Mouse (Mus musculus) forebrain, embryonic 10.5 days (tissue): ENCODE results near the gene Ntm. TPM values are rescaled to one million over a fixed set of nuclear protein-coding genes. Genes with fewer than 3 reads are reported as not detected.

Source experiments
- DNase-seq: peaks from one replicate; pipeline ENCODE4 v3.0.0-alpha.2; 2017; ENCODE audit warnings: low spot score; ENCODE audit errors: extremely low spot score
- H3K27ac ChIP-seq: fragments of 300-500 bp; sonication (generic); 2 replicates; pipeline ENCODE4 v1.5.1; 2016; ENCODE audit warnings: mild to moderate bottlenecking
- H3K27me3 ChIP-seq: fragments of 300-500 bp; sonication (generic); 2 replicates; pipeline ENCODE4 v1.6.1; 2016; ENCODE audit warnings: mild to moderate bottlenecking; ENCODE audit not compliant: poor library complexity, severe bottlenecking
- H3K36me3 ChIP-seq: fragments of 300-500 bp; sonication (generic); replicated peaks from 2 replicates; pipeline ENCODE4 v1.6.1; 2016; ENCODE audit warnings: mild to moderate bottlenecking, moderate library complexity
- H3K4me1 ChIP-seq: fragments of 300-500 bp; sonication (generic); 2 replicates; pipeline ENCODE4 v1.6.1; 2016
- H3K4me3 ChIP-seq: fragments of 300-500 bp; sonication (generic); 2 replicates; pipeline ENCODE4 v1.5.1; 2016; ENCODE audit warnings: mild to moderate bottlenecking, moderate library complexity
- H3K9me3 ChIP-seq: fragments of 300-500 bp; sonication (generic); 2 replicates; pipeline ENCODE4 v1.6.1; 2016; ENCODE audit warnings: mild to moderate bottlenecking, moderate library complexity
- WGBS: fragments of 180-500 bp; shearing (Covaris S2); methylation state at CpG from one replicate; pipeline ENCODE4 v1.1.7; 2016; 5-methylcytosine and 5-hydroxymethylcytosine counted together
- polyA plus RNA-seq: library from polyadenylated mRNA; unstranded; fragments of >200 nt; fragmentation: Nextera tagmentation; extraction: Ambion mirVana; gene quantifications from 2 replicates; pipeline ENCODE4 v1.2.1, GENCODE M21; 2016

Ntm gene
- polyA plus RNA-seq, 1 experiment from 2014 or later, result 6.5 TPM

DNA sequence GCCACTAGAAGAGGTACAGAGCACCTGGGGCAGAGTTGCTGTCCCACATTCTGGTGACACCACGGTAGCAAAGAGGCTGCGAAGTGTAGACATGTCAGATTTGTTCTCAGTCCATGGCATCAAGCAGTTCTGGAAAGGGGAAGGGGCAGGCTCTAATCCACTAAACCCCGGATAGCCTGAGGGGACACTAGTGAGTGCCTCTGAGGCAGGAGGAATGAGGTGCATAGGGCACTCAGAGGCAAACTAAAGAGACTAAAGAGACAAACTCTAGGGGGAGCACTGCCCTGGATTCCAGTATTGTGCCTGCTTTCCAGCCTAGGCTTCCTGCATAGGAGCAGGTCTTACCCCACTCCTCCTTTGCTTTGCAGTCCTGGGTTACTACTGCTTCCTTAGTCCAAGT, 926.5 kb downstream of the Ntm start:
- WGBS, result 43% methylated on average over 3 of the region's 3 CpGs
- H3K27ac ChIP-seq, result no peak overlapping the region
- no peak overlapping the region for H3K4me3 ChIP-seq
- H3K9me3 ChIP-seq, result no peaks in the 10 kb centered on the region
- DNase-seq, result no peak
- no peaks in the 10 kb centered on the region for H3K27me3 ChIP-seq
- peaks cover 10% of the 10 kb centered on the region for H3K4me1 ChIP-seq
- no peaks in the 10 kb centered on the region for H3K36me3 ChIP-seq

DNA sequence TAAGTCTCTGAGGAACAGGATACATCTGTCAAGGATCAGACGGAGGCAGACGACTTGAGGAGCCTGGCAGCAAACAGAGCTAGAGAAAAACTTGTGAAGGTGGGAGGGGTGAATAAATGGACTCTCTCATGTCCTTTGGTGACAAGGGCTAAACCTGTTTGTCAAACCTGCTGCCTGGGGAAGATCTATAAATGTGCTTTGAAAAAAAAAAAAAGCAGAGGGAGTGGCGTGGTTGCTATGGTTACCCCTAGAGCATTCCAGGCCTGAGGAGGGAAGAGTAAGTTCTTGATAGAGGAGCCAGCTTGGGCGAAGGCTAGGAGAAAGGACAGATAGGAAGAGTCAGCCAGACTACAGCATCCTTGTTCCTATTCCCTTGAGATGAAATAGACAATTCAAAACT, 926.9 kb downstream of the Ntm start:
- Histone ChIP-seq H3K4me3 (no peak overlapping the region), H3K4me1 (peaks cover 10% of the 10 kb centered on the region), H3K27me3 (no peaks in the 10 kb centered on the region), H3K36me3 (no peaks in the 10 kb centered on the region), H3K9me3 (no peaks in the 10 kb centered on the region), H3K27ac (no peak overlapping the region)
- DNase-seq, result no peak
- WGBS, result 46% methylated on average over 4 of the region's 4 CpGs

DNA sequence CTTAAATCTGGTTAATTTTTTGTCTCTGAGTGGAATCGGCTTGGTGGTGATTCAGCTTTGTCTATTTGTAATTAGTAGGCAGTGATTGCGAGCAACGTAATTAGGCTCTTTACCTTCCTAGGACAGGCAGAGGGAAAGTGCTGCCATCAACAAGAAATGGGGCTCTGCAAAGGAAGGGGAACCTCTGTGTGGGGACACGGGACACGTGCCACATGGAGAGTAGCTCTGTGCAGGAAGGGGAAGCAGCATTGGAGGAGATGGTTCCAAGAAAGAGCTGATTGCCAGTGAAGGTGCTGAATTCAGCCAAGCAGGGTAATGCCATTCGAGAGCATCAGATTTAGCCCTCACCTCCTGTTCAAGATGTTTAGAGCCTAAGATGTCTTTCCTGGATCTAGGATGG, 936.5 kb downstream of the Ntm start:
- no peaks in the 10 kb centered on the region for H3K9me3 ChIP-seq
- no peak overlapping the region for H3K4me3 ChIP-seq
- H3K27ac ChIP-seq, result no peak overlapping the region
- H3K4me1 ChIP-seq, result no peaks in the 10 kb centered on the region
- 83% methylated on average over 6 of the region's 6 CpGs for WGBS
- no peaks in the 10 kb centered on the region for H3K36me3 ChIP-seq
- H3K27me3 ChIP-seq, result no peaks in the 10 kb centered on the region
- no peak for DNase-seq

DNA sequence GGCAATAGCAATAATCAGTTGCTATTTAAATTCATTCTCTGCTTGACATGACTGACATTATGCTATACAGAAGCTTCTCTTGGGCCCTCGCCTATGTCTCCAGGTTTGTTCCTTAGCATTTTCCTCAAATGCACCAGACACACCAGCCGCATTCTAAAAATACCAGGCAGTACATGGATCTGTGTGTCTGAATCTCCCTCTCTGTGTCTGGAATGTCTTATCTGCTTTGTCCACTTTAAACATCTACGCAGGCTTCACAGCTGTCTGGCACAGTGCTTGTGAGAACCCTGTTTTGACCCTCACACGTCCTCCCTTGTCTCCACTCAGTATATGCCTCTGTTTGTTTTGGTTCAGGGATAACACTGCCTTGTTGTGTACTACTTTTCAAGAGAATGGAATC, 937.3 kb downstream of the Ntm start:
- Histone ChIP-seq H3K36me3 (no peaks in the 10 kb centered on the region), H3K4me1 (no peaks in the 10 kb centered on the region), H3K27ac (no peak overlapping the region), H3K27me3 (no peaks in the 10 kb centered on the region), H3K4me3 (no peak overlapping the region), H3K9me3 (no peaks in the 10 kb centered on the region)
- 81% methylated on average over 4 of the region's 4 CpGs for WGBS
- DNase-seq, result no peak

DNA sequence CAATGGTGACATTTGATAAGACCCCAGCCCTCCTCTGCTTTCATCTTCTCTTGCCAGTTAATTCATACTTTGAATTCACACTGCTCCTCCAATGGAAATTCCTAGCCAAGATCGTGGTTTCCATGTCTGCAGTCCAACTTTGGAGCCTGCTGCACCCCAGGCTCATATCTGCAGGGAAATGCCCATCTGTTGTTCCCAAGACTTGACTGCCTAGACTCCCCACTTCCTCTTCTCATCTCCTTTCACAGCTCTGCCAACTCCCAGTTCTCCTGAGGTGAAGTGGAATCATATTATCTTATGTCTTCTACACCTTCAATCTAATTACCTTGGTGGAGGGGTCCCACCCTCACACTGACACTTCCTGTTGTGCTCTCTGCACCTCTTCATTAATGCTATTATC, 937.8 kb downstream of the Ntm start:
- no peak overlapping the region for H3K4me3 ChIP-seq
- WGBS, result 70% methylated on average over 1 of the region's 1 CpGs
- no peaks in the 10 kb centered on the region for H3K27me3 ChIP-seq
- H3K9me3 ChIP-seq, result no peaks in the 10 kb centered on the region
- H3K27ac ChIP-seq, result no peak overlapping the region
- no peaks in the 10 kb centered on the region for H3K36me3 ChIP-seq
- DNase-seq, result no peak
- H3K4me1 ChIP-seq, result no peaks in the 10 kb centered on the region

DNA sequence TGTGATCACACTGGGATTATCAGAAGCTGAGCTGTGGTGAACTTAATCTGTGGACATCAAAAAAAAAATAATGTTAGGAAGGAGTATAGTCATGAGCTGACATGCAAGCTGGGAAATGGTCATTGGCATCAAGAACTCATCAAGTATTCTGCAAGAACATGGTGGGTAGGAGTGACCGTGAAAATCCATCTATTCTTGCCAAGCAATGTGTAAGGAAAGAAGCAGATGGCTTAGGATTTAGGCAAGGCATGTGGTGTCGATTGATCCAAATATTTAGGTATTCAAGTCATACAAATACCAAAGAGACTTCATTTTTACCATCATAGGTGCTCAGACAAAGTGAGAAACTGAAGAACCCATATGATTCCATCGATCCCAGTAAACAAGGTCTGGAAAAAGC, 946.1 kb downstream of the Ntm start:
- H3K27ac ChIP-seq, result no peak overlapping the region
- 90% methylated on average over 3 of the region's 3 CpGs for WGBS
- H3K36me3 ChIP-seq, result no peaks in the 10 kb centered on the region
- H3K4me1 ChIP-seq, result peaks cover under 1% of the 10 kb centered on the region; the same call in 1 of the 2 replicates
- no peaks in the 10 kb centered on the region for H3K27me3 ChIP-seq
- no peak for DNase-seq
- no peaks in the 10 kb centered on the region for H3K9me3 ChIP-seq
- no peak overlapping the region for H3K4me3 ChIP-seq

DNA sequence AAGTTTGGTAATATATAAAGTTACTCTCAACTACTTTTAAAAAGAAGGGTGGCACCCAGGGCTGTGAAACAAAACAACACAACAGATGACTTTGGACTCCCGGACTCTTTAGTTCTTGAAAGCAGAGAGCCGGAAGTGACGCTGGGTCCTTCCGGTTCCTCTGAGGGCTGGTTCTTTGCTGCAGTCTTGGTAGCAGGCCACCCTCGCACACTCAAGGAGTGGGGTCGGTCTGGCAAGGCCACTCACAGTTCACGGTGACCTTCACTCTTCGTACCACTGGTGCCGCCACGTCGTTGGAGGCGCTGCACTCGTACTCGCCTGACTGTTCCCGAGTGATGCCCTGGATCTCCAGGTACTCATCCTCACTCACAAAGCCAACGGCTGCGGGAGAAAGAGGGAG, 949.1 kb downstream of the Ntm start:
- no peak for DNase-seq
- H3K36me3 ChIP-seq, result no peaks in the 10 kb centered on the region
- no peak overlapping the region for H3K27ac ChIP-seq
- WGBS, result 97% methylated on average over 17 of the region's 17 CpGs
- no peak overlapping the region for H3K4me3 ChIP-seq
- no peaks in the 10 kb centered on the region for H3K9me3 ChIP-seq
- no peaks in the 10 kb centered on the region for H3K27me3 ChIP-seq
- peaks cover 10% of the 10 kb centered on the region for H3K4me1 ChIP-seq

DNA sequence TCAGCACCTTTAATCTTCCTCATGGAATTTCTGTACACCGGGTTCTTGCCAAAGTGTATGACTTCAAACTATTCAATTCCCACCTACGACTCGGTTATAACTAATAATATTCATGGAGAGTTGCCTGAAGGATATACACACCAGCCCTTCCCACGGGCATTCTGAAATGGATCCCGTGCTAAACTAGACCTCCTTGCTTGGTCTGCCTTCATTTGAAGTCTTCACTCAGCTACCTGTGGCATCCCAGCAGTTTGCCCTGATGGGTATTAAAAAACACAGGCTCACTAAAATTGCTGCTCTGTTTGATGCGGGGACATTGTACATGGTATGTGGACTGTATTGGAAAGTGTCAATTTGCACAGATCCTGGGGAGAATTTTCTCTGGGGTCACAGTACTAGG, 950.4 kb downstream of the Ntm start:
- peaks cover 10% of the 10 kb centered on the region for H3K4me1 ChIP-seq
- H3K27me3 ChIP-seq, result no peaks in the 10 kb centered on the region
- WGBS, result 92% methylated on average over 6 of the region's 6 CpGs
- H3K27ac ChIP-seq, result no peak overlapping the region
- no peaks in the 10 kb centered on the region for H3K9me3 ChIP-seq
- no peak for DNase-seq
- no peaks in the 10 kb centered on the region for H3K36me3 ChIP-seq
- no peak overlapping the region for H3K4me3 ChIP-seq

DNA sequence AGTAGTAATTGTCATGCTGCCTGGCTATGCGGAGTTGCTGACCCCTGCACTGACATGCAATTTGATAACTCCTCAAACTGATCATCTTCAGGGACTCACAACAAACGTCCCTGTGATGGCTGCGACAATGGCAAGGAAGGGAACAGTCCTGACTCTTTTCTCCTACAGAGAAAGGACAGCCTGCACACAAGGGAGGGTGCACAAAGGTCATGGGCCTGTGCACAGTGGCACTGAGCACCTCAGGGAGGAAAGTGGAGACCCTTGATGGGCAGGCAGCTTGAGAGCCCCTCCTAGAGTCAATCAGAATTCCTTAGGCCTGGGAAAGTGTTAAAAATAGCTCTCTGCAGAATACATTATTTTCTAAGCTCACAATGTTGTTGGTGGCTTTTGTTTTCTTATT, 951.5 kb downstream of the Ntm start:
- Histone ChIP-seq H3K27ac (no peak overlapping the region; the same call in 1 of the 2 replicates), H3K27me3 (no peaks in the 10 kb centered on the region), H3K4me3 (no peak overlapping the region), H3K4me1 (peaks cover 10% of the 10 kb centered on the region), H3K36me3 (no peaks in the 10 kb centered on the region), H3K9me3 (no peaks in the 10 kb centered on the region)
- whole genome bisulfite sequencing, result 46% methylated on average over 3 of the region's 3 CpGs
- DNase-seq, result no peak

DNA sequence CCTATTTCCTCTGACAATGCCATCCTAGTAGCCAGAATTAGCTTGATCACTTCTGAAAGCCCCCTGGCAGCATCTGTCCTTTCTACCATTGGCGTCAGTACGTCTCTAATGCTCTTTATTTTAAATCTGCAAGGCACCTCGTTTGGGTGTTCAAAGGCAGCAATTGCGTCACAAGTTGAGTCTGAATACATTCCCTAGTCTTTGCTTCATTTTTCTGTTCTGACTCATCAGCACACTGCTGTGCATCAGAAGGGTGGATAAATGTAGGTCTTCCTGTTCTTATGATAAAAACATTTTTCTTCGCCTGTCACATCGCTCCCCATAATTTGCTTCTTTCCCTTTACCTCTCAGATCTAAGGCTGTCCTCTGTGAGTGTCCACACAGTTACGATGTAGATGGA, 958.4 kb downstream of the Ntm start:
- Histone ChIP-seq H3K27me3 (no peaks in the 10 kb centered on the region), H3K27ac (no peak overlapping the region), H3K9me3 (no peaks in the 10 kb centered on the region), H3K4me1 (peaks cover 6% of the 10 kb centered on the region; the same call in 1 of the 2 replicates), H3K36me3 (no peaks in the 10 kb centered on the region), H3K4me3 (no peak overlapping the region)
- WGBS, result 78% methylated on average over 7 of the region's 7 CpGs
- no peak for DNase-seq

DNA sequence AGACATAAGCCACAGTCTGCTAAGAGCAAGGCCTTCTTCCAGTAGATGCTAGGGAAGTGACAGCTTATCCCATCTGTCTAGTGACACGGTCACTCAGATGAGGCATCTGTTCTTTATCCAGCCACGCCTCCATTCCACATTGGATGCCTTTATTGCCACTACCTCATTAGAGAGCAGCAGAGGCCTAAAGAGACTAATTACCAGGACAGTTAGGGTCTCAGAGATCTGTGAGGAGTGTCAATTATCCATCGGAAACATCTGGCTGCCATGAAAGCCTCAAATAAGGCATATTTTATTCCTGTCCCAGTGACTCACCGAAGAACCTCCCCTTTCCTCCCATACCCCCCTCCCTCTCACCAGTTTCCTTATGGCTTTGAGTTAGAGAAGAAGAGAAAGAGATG, 963.0 kb downstream of the Ntm start:
- 71% methylated on average over 4 of the region's 4 CpGs for WGBS
- Histone ChIP-seq H3K27me3 (no peaks in the 10 kb centered on the region), H3K4me1 (peaks cover 6% of the 10 kb centered on the region; the same call in 1 of the 2 replicates), H3K36me3 (no peaks in the 10 kb centered on the region), H3K9me3 (no peaks in the 10 kb centered on the region), H3K27ac (0 out of 2 replicates have a peak overlapping the region, but pooled peaks have one; percentile 30), H3K4me3 (no peak overlapping the region)
- no peak for DNase-seq

DNA sequence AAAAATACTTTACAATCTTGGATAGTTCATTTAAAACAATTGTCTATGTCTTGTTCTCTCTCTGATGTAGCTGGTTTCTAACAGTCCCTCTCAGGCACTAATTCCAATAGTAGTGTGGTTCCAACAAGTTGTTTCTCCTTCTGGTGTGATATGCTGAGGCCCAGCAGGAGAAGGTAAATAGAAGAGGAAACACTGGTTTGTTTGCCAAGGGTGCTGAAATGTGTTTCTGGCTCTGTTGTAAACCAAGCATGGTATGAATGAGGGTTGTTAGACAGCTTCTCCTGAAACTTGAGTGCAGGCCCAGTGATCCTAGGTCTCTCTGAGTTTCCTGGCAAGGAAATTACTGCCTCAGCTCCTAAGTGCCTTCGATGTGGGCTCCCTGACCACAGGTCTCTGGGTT, 985.7 kb downstream of the Ntm start:
- no peaks in the 10 kb centered on the region for H3K4me1 ChIP-seq
- WGBS, result 94% methylated on average over 1 of the region's 1 CpGs
- DNase-seq, result no peak
- H3K27ac ChIP-seq, result no peak overlapping the region
- no peaks in the 10 kb centered on the region for H3K9me3 ChIP-seq
- H3K36me3 ChIP-seq, result no peaks in the 10 kb centered on the region
- no peaks in the 10 kb centered on the region for H3K27me3 ChIP-seq
- H3K4me3 ChIP-seq, result no peak overlapping the region

DNA sequence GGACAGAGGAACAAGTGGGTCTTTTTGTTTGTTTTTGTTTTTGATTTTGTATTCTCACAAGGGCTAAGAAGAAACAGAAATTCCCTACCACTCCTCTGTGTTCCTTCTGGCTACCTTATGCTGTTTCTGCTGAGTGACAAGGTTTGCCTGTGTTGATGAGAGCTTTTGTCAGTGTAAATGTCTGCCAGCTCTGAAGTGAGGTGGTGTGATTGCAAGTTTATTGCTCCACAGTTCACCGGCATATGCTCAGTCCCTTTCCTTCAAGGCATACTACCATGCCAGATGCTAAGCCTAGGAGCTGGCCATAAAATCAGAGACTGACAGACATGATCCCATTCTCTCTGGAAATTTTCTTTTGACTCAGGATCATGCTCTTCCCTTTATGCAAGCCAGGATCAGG, 993.5 kb downstream of the Ntm start:
- DNase-seq, result no peak

More for the DNA sequence above, 993.5 kb downstream of the Ntm start:
- Histone ChIP-seq H3K36me3 (no peaks in the 10 kb centered on the region), H3K27me3 (no peaks in the 10 kb centered on the region), H3K4me3 (no peak overlapping the region), H3K27ac (no peak overlapping the region), H3K9me3 (no peaks in the 10 kb centered on the region), H3K4me1 (no peaks in the 10 kb centered on the region)
- 97% methylated on average over 1 of the region's 1 CpGs for WGBS
